Mouse (Mus musculus) C2C12 (cell line): ENCODE data around the gene Tent5c. TPM values are rescaled to one million over a fixed set of nuclear protein-coding genes. Genes with fewer than 3 reads are reported as not detected.

Source experiments
- H3K27me3 ChIP-seq: one replicate; pipeline ENCODE4 v1.6.1; 2011; ENCODE audit not compliant: control insufficient read depth, insufficient read depth, insufficient read length
- H3K36me3 ChIP-seq: one replicate; pipeline ENCODE4 v1.6.1; 2011; ENCODE audit not compliant: control insufficient read depth, insufficient read depth
- H3K4me3 ChIP-seq: one replicate; pipeline ENCODE4 v1.5.1; 2011; ENCODE audit warnings: mild to moderate bottlenecking, control low read depth; ENCODE audit not compliant: poor library complexity, insufficient read depth, severe bottlenecking
- H3K79me2 ChIP-seq: one replicate; pipeline ENCODE4 v1.6.1; 2011; ENCODE audit not compliant: control insufficient read depth, insufficient read depth
- H3K79me3 ChIP-seq: one replicate; pipeline ENCODE4 v1.6.1; 2011; ENCODE audit warnings: low read depth, control low read depth
- H3ac ChIP-seq: one replicate; pipeline ENCODE3; 2011; ENCODE audit warnings: low read depth; ENCODE audit not compliant: control insufficient read depth, insufficient read length
- CEBPB ChIP-seq: IDR thresholded peaks from one replicate; pipeline ENCODE4 v1.6.1; 2011; ENCODE audit warnings: low read depth, mild to moderate bottlenecking, control low read depth, moderate library complexity
- CTCF ChIP-seq: IDR thresholded peaks from one replicate; pipeline ENCODE4 v1.5.1; 2011; ENCODE audit not compliant: control insufficient read depth, insufficient read depth, insufficient read length
- FOSL1 ChIP-seq: IDR thresholded peaks from one replicate; pipeline ENCODE4 v1.8.0; 2011; ENCODE audit warnings: mild to moderate bottlenecking, low read length; ENCODE audit not compliant: poor library complexity, insufficient read depth, severe bottlenecking
- MAX ChIP-seq: IDR thresholded peaks from one replicate; pipeline ENCODE4 v1.6.1; 2011; ENCODE audit warnings: mild to moderate bottlenecking, control low read depth
- MYOD1 ChIP-seq: IDR thresholded peaks from one replicate; pipeline ENCODE4 v1.6.1; 2011; ENCODE audit warnings: low read depth; ENCODE audit not compliant: control insufficient read depth, insufficient read length
- MYOG ChIP-seq: IDR thresholded peaks from one replicate; pipeline ENCODE4 v1.6.1; 2011; ENCODE audit not compliant: control insufficient read depth, insufficient read length; ENCODE audit errors: extremely low read depth
- USF1 ChIP-seq: IDR thresholded peaks from one replicate; pipeline ENCODE4 v1.6.1; 2011; ENCODE audit warnings: low read depth, mild to moderate bottlenecking, control low read depth, moderate library complexity
- polyA plus RNA-seq: library from polyadenylated mRNA; unstranded; fragments of >200 nt; fragmentation: generic; extraction: Trizol; gene quantifications from one replicate; pipeline ENCODE4 v1.2.1, GENCODE M21; 2012; ENCODE audit warnings: missing spikeins

Gene Tent5c
- polyA plus RNA-seq, 1 experiment: 0.21 TPM

GRCm38 (mm10) chr3:100431705-100432104, 57.4 kb downstream of the Tent5c start:
- H3K36me3 ChIP-seq: no peaks in the 10 kb centered on the region
- TF ChIP-seq CEBPB (no peak), MYOG (no peak), MYOD1 (no peak), CTCF (no peak), FOSL1 (no peak), USF1 (no peak), MAX (no peak)
- H3K79me3 ChIP-seq: no peaks in the 10 kb centered on the region
- H3K4me3 ChIP-seq: no peak overlapping the region
- no peak overlapping the region for H3ac ChIP-seq
- H3K27me3 ChIP-seq: peaks cover 8% of the 10 kb centered on the region
- no peaks in the 10 kb centered on the region for H3K79me2 ChIP-seq

- TF ChIP-seq MYOD1 (no peak), FOSL1 (no peak), MYOG (no peak), MAX (no peak), USF1 (no peak), CTCF (no peak), CEBPB (no peak)
- Histone ChIP-seq H3K4me3 (no peak overlapping the region), H3K36me3 (no peaks in the 10 kb centered on the region), H3K27me3 (peaks cover 8% of the 10 kb centered on the region), H3ac (no peak overlapping the region), H3K79me3 (no peaks in the 10 kb centered on the region), H3K79me2 (no peaks in the 10 kb centered on the region)
Observed at GRCm38 (mm10) chr3:100430731-100431130, 58.4 kb downstream of the Tent5c start.

- Histone ChIP-seq H3ac (no peak overlapping the region), H3K79me2 (no peaks in the 10 kb centered on the region), H3K4me3 (no peak overlapping the region), H3K36me3 (no peaks in the 10 kb centered on the region), H3K79me3 (no peaks in the 10 kb centered on the region), H3K27me3 (peaks cover 8% of the 10 kb centered on the region)
- no peak for TF ChIP-seq CTCF
- no peak for TF ChIP-seq MAX
- TF ChIP-seq FOSL1: no peak
- TF ChIP-seq MYOG: no peak
- no peak for TF ChIP-seq CEBPB
- no peak for TF ChIP-seq USF1
- no peak for TF ChIP-seq MYOD1
Observed at GRCm38 (mm10) chr3:100430101-100430500, 59.0 kb downstream of the Tent5c start.

GRCm38 (mm10) chr3:100429667-100430066, 59.5 kb downstream of the Tent5c start:
- Histone ChIP-seq H3K79me2 (no peaks in the 10 kb centered on the region), H3K4me3 (no peak overlapping the region), H3ac (no peak overlapping the region), H3K79me3 (no peaks in the 10 kb centered on the region), H3K27me3 (peaks cover 8% of the 10 kb centered on the region), H3K36me3 (no peaks in the 10 kb centered on the region)
- TF ChIP-seq CTCF: no peak
- TF ChIP-seq MYOG: no peak
- no peak for TF ChIP-seq MYOD1
- no peak for TF ChIP-seq CEBPB
- no peak for TF ChIP-seq MAX
- TF ChIP-seq USF1: no peak
- no peak for TF ChIP-seq FOSL1

- H3K36me3 ChIP-seq: no peaks in the 10 kb centered on the region
- TF ChIP-seq MAX (no peak), MYOD1 (no peak), CTCF (no peak)
- no peak overlapping the region for H3K4me3 ChIP-seq
- no peaks in the 10 kb centered on the region for H3K79me2 ChIP-seq
- H3K79me3 ChIP-seq: no peaks in the 10 kb centered on the region
- no peak overlapping the region for H3ac ChIP-seq
- peaks cover 8% of the 10 kb centered on the region for H3K27me3 ChIP-seq
Observed at GRCm38 (mm10) chr3:100427548-100427947, 61.6 kb downstream of the Tent5c start.

GRCm38 (mm10) chr3:100422392-100423167, 66.5 kb downstream of the Tent5c start:
- Histone ChIP-seq H3K27me3 (no peaks in the 10 kb centered on the region), H3K4me3 (no peak overlapping the region), H3K36me3 (no peaks in the 10 kb centered on the region), H3ac (no peak overlapping the region), H3K79me3 (no peaks in the 10 kb centered on the region), H3K79me2 (no peaks in the 10 kb centered on the region)
- TF ChIP-seq MYOG (no peak), CEBPB (no peak), MYOD1 (no peak), USF1 (no peak), FOSL1 (no peak), MAX (no peak), CTCF (no peak)
